Mouse (Mus musculus): ENCODE measurements around the gene Asb18.

Gene Asb18

DNA sequence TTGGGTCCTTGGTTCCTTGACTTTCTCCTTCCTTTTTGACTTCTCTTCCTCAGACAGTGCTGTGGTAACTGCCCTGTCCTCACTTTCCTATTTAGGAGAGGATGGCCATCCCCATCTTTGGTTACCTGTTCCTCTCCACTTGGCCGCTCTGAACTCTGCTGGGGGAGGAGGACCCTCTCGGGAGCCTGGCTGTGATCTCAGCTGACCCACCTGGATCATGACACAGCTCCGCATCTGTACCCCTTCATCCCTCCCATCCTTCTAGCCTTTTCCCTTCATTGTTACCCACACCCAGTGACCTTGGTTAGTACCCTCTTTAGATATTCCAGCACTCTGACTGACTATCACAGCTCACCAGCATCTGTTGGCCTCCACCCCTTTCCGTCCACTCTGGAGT is 44.8 kb downstream of the Asb18 start:
- DNase-seq (ENCODE audit: low spot score) = no peak

DNA sequence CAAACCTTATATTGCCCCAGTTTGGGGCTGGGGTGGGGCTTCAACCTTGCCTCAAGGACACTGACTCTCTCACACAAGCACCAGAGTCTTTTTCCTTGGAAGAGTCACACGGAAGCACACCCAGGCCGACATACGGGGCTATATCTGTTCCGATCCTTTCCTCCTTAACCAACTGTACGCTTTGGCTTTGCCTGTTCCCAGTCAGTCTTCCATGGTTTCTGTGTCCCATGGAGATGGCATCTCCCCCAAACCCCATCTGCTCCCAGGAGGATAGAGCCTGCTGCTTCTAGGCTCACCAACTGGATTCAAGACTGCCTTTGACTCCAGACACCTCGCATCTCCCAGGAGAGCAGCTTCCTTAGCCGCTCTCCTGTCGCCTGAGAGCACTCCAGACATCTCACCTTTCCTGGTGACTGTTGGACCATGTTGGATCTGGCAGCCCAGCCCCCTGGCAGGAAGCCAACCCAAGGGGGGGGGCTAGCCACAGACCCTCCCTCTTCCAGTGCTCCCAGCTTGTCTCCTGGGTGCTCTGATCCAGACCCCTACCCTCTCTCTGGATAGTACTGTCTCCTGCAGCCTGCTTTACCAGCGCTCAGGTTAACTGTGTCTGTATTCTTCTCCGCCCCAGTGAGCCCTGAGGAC is 45.3 kb downstream of the Asb18 start:
- no peak for DNase-seq (ENCODE audit: low spot score)

DNA sequence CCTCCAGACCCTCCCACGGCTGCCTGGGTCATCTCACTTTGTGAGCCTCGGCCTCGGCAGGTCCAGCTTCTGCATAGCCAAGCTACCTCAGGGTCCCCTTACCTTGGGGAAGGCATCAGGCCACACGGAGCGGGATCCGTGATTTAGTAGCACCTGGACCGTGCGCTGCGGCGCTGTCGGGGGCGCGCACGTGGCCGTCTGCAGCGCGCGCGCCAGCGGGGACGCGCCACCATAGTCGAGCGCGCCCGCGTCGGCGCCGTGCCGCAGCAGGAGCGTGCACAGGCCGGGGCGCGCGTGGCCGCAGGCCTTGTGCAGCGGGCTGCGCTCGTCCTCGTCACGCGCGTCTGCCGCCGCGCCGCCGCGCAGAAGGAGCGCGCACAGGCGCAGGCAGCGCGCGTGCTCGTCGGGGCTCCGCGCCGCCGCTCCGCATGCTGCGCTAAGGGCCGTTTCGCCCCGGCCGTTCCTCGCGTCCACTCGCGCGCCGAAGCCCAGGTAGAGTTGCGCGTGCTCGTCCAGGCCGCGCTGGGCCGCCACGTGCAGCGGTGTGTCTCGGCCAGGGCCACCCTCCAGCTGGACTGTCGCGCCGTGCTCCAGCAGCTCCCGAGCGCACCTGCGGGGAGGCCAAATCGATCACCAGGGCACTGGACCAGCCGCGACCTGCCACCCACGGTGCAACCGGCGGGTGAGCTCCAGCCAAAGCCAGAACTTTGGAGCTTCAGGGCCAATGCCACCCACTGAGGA is 46.2 kb downstream of the Asb18 start:
- DNase-seq (ENCODE audit: low spot score) = no peak

DNA sequence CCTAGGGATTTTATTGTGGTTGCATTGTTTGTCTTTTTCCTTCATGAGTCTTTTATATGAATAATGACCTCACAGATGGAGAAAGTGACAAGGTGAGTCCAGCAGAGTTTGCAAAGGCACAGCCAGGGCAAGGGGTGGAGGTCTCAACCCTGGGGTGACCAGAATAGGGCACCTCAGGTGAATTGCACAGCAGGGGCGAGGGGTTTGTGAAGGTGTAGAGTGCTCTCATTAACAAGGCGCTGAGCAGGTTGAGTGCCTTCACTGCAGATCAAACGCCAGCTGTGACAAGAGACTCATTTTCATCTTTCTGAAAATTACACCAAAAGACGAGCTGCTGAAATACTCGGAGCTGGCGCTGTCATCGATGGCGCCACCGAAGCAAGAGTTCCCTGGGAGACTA is 46.9 kb downstream of the Asb18 start:
- DNase-seq (ENCODE audit: low spot score) = no peak

DNA sequence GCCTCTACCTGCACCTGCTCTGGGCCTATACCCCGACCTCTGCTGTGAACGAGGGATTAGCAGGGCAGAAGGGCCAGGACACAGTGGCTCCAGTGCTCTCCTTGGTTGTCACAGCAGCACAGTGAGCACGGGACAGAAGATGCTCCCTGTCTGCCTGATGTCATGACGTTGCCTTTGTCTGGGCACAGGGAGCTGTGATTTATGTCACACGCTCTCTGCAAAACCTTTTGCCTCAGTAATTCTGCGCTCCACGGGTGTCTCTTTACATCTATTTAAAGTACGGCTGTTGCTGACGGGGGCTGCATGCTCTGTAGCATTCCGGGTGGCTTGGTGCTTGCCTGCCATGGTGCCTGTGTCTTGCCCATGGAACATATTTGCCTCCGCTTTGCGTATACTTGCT is 50.0 kb downstream of the Asb18 start:
- DNase-seq (ENCODE audit: low spot score) = no peak

DNA sequence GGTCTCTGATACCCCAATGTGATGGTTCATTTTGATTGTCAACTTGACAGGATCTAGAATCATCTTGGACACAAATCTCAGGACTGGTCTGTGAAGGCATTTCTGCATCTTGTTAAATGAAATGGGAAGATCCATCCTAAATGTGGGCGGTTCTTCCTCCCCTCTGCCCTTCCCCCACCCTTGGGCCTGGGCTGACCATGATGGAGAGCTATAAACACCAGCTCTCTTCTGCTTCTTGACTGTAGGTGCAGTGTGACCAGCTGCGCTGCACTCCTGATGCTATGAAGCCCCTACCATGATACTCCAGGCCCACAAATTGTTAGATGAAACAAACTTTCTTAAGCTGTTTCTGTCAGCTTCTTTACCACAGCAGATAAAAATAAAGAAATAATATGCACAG is 51.2 kb downstream of the Asb18 start:
- DNase-seq (ENCODE audit: low spot score) = no peak

DNA sequence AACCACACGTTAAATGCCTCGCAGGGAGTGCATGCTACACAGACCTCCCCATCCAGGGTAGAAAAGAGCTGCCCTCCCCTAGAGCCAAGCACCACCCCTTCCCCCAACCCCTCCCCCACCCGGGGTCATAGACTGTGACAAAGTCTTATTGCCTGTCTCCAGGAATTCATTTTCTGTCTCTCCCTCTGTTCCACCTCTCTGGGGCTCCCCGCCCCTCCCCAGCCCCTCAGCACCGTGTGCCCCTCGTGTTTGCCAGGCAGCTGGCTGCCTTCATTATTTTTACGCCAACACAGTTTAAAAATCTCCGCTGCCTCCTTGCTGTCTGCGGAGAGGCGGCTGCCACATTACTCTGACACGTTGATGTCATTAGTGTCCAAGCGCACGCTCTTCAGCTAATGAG is 52.4 kb downstream of the Asb18 start:
- no peak for DNase-seq (ENCODE audit: low spot score)

DNA sequence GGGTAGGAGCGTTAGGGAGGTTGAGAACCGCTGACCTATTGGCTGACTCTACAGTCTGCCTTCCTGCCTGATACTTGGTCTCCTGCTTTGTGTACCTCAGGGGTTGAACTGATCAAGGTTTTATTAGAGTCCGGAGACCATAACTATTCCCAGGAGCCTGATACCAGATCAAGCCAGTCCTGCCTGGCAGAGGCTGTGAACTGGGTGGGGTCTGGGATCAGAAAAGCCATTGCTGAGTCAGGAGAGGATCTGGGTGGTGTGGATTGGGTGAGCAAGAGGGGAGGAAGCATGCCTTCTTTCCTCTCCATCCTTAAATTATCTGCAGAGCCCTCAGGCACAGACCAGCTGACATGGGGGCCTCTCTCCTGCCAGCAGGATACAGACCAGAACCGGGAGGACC is 55.1 kb downstream of the Asb18 start:
- DNase-seq (ENCODE audit: low spot score) = no peak

DNA sequence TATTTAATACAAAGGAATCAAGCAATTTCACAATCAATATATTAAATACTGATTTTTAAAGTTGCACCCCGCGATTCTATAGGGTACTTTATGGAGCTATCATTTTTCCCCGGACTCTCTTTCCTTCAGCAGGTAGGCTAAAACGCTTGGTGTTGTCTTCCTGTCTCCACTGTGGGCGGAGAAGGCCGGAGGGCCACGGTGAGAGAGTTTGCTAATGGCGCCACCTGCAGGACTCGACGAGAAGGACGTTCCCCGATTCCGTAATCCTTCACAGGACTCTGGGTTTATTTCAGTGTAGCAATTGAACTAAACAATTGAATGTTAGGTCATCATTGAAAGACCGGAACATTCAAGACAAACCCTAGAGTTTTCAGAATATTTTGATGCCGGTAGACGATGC is 71.3 kb downstream of the Asb18 start:
- DNase-seq (ENCODE audit: low spot score) = peak; percentile 40

DNA sequence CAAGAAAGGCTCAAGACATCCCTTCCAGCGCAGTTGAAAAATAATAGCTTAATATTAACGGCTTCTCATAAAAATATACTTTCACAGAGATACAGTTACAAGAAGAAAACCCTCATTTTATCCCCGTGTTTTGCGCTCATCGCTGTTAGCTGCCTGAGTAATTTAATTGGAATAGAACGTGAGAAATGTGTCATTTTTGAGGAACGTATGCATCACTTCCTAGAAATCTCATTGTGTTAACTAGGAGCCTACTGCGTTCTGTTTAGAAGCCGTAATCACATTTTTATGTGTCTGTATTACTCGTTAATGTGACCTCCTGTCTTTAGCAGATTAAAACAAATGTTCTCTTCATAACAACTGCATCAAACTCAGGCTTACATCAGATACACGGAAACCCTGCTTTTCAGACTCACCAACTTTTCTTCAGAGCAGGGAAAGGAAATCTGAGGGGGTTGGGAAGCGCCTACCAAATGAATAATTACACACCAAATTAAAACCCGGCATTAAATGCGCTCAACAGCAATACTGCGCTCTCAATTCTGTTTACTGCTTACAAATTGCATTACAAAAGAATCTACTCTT is 72.0 kb downstream of the Asb18 start:
- DNase-seq (ENCODE audit: low spot score) = no peak

DNA sequence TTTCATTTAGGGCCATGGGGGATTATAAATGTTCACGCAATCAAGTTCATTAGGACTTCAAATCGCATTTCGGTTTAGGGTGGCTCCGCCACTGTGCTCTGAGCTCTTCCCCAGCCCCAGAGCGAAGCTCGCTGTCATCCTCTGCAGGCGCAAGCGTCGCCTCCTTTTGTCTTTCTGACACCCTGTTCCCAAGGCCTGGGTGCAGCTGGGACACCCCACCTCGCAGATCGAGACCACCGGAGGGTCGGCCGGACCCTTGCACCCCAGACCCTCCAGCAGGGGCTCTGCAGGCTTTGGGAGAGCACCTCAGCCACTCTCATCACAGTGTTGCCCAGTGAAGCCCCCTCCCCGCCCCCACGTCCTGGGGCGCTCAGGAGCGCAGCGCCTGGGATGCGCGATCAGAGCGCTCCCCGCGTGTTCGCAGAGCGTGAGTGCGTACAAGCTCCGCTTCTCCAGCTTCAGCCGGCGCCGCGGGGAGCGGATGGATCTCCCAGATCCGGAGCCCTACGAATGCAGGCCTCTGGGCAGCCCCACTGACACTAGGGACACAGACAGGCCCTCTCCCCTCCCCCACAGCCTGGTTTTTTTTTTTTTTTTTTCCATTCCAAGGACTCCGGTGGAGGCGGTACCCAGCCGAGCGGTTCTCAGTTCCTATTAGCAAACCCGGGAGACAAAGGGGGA is 72.6 kb downstream of the Asb18 start:
- no peak for DNase-seq (ENCODE audit: low spot score)

DNA sequence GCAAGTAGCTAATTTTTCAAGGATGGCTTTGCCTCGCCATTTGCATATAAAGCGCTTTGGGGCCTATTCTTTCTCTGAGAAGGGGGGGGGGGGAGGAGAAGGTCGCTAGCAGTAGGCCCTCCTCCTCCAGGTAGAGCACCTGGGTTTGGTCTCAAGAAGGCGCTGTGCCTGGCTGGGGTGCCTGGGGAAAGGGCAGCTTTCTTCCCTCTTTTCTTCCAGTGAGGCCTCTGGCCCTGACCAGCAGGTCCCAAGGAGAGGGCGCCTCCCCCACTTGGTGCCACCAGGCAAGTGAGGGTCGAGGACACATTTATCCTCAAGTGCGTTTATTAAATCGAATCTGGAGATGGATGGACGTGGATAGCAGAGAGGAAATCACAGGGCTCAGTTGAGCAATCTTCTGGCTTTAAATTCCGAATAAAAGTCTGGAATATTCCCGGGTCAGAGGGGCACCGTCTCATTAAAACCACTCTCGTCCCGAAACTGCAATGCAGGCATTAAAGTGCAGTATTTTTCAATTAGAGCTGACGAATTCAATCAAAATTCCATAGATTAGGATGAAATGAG is 73.4 kb downstream of the Asb18 start:
- no peak for DNase-seq (ENCODE audit: low spot score)

DNA sequence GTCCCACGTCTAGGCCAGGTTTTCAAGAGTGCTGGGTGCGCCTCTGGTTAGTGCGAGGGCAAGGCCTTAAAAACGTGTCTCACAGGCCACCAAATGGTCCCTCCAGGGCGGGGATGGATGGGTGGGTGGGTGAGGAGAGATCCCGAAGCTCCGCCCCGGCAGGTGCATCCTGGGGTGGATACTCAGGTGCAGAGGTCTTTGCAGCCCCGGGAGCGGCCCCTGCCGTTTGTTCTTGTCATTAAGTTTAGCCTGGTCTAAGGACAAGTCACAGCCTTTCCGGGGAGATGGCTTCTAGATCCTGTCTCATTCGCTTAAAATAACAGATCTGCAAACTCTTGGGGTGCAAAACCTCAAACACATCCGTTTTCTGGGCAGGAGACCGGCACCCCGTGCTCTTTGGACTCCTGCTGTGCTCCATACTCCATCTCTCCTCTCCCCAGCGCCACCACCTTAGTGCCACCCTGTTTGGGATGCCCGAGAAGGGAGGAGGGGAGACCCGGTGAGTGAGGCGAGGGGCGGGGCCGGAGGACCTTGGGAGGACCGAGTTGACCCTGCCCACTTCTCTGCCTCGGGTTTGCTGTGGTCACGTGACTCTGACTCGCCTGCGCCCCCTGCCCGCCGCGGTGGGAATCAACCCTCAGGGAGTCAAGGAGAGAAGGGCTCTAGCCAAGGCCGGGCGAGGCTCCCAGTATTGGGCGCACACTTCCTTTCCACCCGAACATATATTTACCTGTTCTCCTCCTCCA is 74.3 kb downstream of the Asb18 start:
- DNase-seq (ENCODE audit: low spot score) = peak; percentile 60

DNA sequence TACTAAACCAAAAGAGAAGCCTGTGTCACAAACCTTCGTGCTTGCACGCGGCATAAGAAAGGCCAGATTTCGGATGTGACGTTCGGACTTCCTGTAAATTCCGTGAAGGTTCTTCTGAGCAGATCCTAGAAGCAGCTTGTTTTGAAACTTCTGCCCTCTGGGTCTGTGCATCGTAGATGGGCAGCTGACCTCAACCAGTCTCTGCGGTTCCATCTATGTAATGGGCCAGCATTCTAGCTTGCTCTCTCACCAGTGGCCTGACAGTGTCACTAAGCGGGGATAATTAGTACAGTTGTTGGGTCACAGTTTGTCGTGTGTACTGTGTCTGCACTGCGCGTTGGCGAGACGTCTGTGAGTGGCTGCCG is 74.9 kb downstream of the Asb18 start:
- no peak for DNase-seq (ENCODE audit: low spot score)

DNA sequence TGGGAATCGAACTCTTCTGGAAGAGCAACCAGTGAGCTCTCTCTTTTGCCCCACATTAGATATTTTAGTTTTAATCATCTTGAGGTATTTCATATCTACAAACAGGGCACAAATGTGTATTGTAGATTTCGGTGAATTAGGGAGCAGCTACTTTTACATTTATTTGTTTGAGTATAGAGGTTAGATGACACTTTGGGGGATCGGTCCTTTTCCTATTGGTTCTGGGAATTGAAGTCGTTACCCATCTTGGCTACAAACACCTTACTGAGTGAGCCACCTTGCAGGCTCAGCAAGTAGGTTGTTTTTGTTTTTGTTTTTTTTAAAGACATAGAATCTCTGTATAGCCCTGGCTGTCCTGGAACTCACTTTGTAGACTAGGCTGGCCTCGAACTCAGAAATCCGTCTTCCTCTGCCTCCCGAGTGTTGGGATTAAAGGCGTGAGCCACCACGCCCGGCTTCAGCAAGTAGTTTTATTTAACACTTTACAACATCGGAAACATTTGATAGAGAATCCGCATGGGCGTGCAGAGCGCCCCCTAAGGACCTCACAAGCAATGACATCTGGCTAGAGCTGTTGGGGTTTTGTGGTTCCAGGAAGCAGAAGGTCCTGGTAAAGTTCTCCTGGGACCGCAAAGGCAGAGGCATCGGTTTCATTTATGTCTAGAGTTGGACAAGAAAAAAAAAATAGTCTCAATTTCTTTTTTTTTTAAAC is 75.4 kb downstream of the Asb18 start:
- DNase-seq (ENCODE audit: low spot score) = no peak

DNA sequence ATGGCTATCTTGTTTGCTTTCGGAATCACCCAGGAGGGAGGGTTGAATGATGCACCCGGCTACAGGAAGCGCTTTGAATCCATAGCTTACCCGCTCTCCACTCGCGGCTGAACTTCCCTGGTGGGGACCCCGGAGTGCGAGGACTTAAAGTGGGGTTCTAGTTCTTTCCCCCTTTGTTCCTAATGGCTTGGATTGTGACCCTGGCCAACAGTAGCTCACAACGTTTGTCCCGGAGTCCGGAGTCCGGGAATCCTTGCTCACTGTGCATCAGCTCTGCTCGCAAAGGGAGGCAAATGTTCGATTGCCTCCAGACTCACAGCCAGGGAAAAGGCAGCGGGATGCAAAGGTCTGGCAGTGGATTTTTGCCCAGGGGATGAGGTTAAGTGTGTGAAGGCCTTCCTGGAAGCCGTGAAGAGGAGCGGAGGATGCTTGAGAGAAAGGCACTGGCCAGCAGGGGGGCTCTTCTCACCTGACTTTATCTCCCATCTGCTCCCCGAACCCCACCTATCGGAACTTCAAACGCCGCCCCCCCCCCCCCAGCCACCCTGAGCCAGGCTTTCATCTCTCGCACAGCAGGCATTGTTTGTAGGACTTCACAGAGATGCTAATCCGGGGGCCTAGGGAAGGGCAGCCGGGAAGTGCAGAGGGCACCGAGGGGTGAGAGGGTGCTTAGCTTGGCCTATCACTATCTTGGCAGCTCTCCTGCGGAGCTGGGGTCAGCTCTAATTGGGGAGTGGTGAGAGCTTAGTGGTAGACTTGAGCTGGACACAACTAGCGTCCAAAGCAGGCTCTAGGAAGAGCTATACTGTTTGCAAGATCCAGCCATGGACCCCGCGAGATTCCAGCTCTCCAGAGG is 78.7 kb downstream of the Asb18 start:
- no peak for DNase-seq (ENCODE audit: low spot score)

DNA sequence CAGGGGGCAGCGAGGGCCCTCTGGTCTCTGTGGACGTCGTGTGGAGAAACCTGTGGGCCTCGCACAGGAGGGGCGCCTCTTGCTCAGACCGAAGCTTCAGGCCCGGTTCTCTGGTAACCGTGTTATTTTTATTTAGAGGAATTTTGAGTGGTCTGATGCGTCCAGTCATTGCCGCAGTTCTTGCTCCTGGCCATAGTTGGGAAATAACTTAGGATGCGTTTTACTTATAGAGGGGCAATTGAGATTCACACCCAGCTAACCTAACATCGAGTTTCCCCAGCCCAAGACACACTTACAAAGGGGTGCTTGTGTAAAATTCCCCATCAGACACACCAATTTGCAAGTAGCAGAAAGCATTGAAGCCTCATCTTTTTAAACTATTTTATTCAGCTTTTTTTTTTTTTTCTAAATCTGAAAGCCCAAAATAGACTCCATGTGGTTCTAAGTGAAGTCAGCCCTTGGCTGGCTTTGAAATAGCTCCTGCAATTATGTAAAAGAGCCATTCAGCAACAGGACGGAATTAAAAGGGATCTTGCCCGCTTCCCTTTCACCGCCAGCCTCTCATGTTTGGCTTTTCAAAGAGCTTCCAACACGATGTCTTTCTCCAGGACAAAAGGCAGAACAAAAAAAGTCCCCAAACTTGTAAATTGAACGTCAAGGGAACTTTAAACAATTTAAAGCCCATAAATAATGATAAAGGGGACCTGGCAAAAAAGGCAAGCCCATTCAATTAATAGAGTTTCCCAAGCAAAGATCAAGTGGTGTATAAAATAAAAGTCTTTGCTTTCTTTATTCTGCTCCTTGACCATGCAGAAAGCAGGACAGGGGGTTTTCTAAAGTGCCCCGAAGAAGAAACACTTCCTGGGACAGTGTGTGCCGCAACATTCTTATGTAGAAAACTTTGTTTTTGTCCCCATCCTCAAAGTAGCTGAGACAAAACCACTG is 79.9 kb downstream of the Asb18 start:
- no peak for DNase-seq (ENCODE audit: low spot score)

DNA sequence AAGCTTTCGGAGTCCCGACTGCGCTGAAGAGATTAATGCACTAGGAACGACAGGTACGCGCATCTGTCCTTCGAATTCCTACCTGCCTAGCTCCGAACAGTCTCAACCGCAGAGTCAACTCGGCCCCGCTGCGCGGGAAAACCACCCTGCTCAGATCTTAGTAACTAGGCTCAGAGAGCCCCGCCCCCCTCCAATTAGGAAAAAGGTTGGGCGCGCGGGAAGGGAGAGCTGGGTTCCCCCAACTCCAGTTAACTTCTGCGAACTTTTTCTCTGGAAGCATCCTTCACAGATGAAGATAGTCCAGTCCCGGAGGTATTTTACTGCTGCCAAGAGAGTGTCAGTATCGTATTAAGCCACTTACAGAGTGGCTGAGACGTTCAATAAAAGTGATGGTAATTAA is 80.7 kb downstream of the Asb18 start:
- DNase-seq (ENCODE audit: low spot score) = no peak

DNA sequence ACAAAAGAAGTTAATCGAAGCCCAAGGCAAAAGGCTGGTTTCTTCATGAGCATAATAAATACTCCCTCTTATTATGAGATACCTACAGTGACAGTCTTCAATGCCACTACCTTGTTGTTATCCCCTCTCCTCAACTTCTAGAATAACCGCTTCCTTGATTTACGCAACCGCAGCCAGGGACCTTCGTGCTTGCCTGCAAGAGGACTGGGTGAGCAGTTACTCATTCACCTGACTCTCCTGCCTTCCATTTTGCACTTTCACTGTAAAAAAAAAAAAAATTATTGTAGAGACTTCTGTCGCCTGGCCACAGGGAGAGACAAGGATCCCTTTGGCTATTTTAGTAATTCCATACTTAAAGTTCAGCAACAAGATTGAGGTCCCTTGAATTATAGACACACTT is 81.4 kb downstream of the Asb18 start:
- DNase-seq (ENCODE audit: low spot score) = no peak

All from urinary bladder, postnatal 10 days (tissue).